Comparison of ENCODE assay signal across 24 mouse cellular contexts in the genomic region with DNA sequence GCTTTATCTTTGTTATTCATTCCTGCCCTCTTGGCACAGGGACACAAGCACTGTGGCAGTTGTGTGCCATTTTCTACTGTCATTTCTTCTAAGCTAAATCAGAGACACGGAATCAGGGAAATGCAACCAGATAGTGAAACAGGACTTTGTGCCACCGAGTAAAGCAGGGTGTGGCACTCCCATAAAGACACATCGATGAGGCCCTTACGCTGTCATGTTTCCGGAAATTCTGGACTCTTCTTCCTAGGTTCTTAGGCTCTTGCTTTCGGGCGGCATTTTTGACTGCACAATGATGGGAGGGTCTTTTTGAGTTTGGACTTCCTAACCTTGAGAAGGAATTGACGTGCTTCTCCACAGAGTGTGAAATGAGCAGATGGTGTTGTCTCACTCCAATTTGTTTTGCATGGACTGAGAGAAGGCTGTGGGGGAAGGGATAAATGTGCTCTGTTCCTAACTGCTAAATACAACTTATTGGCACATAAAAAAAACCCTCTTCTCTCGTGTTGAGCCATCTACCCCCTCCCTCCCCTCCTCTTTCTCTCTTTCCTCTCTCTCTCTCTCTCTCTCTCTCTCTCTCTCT. TPM values are rescaled to one million over a fixed set of nuclear protein-coding genes. Genes with fewer than 3 reads are reported as not detected.
DNase-seq lines count a peak whose midpoint lies in the region; ATAC-seq lines count a peak whose summit lies in the region.
"Had no signal": no experiment of that assay in that cellular context is flagged by ENCODE, and none has a peak within 500 bp of the region (broad histone marks: within the 10 kb centered on the region; RNA-seq: fewer than 3 reads in every experiment).

No protein-coding gene starts in this region.

- H3K4me1 ChIP-seq in intestine, embryonic 16.5 days (ENCODE audit: control insufficient read depth, insufficient read depth, low read length), result peaks cover 3% of the 10 kb centered on the region; the same call in 1 of the 2 replicates

- peak overlapping the region; percentile 14; the same call in 1 of the 2 replicates for H3K4me2 ChIP-seq in intestine, embryonic 16.5 days (ENCODE audit: low read depth, low read length)
- H3K4me2 ChIP-seq: midbrain, embryonic 12.5 days had no signal

- DNase-seq in cerebellum, postnatal 14 days, result peak; percentile 50 to 68
- no peak for DNase-seq in cerebellum, adult 11-12 months
- DNase-seq in layer of hippocampus, adult 11-12 months (ENCODE audit: low spot score), result peak; percentile 8
- DNase-seq in layer of hippocampus, postnatal 10 days (ENCODE audit: low spot score in 2 of 2), result no peak
- DNase-seq in brain, adult 2 months (ENCODE audit: low read depth, low spot score), result peak; percentile 60
- no peak for DNase-seq in gastrocnemius, adult 18-20 months (ENCODE audit: low spot score)
- DNase-seq in frontal cortex, postnatal 36 days (ENCODE audit: low spot score in 2 of 2), result no peak
- DNase-seq: adrenal gland, adult 8-10 months; cerebellum, adult 18-20 months; gastrocnemius, postnatal 10 days; heart, adult 2 months; heart, postnatal 36 days; kidney, adult 8-10 months; kidney, postnatal 4 days; spleen, adult 18-20 months; thymus, postnatal 4 days had no signal

- 63% methylated on average over 9 of the region's 9 CpGs for WGBS in intestine, embryonic 16.5 days

- ATAC-seq in intestine, embryonic 16.5 days, result peak; percentile 66; the same call in 1 of the 2 replicates
- ATAC-seq: CD4-positive, CD25-positive, alpha-beta regulatory T cell, adult 4 months; Patski had no signal

- H3K27me3 ChIP-seq in intestine, embryonic 16.5 days (replicated peaks; ENCODE audit: control insufficient read depth, insufficient read depth, low read length), result no peaks in the 10 kb centered on the region
- H3K27me3 ChIP-seq: midbrain, embryonic 12.5 days had no signal

- H3K4me3 ChIP-seq in intestine, embryonic 16.5 days (ENCODE audit: low read length), result no peak overlapping the region
- H3K4me3 ChIP-seq: heart, adult 2 months; left cerebral cortex, adult 2 months; midbrain, embryonic 12.5 days; myocyte had no signal

- H3K27ac ChIP-seq in intestine, embryonic 16.5 days (ENCODE audit: low read length), result no peak overlapping the region
- H3K27ac ChIP-seq: heart, adult 2 months; left cerebral cortex, adult 2 months; liver, embryonic 14.5 days; macrophage; midbrain, embryonic 12.5 days had no signal

- no peaks in the 10 kb centered on the region for H3K36me3 ChIP-seq in intestine, embryonic 16.5 days (ENCODE audit: control insufficient read depth, insufficient read depth, low read length)
- H3K36me3 ChIP-seq: midbrain, embryonic 12.5 days had no signal

- no peak overlapping the region for H3K9ac ChIP-seq in intestine, embryonic 16.5 days (ENCODE audit: low read depth, low read length)
- H3K9ac ChIP-seq: liver, embryonic 14.5 days; midbrain, embryonic 12.5 days had no signal

- H3K9me3 ChIP-seq in intestine, embryonic 16.5 days (ENCODE audit: control insufficient read depth, low read length), result no peaks in the 10 kb centered on the region
- H3K9me3 ChIP-seq: midbrain, embryonic 12.5 days had no signal

RNA-seq across cellular contexts. Expression of gene Neo1, which starts 23.9 kb away (rescaled TPM):
- total RNA-seq in layer of hippocampus, postnatal 10 days (2021), result 100 to 1,000 TPM; 163 to 169 TPM
- 11.2 and 17.3 TPM in 2 replicates for polyA plus RNA-seq in intestine, embryonic 16.5 days (2015; fragmentation: Nextera tagmentation; extraction: Ambion mirVana)
- 10 to 100 TPM; 31.4 to 32.0 TPM for total RNA-seq in gastrocnemius, adult 18-20 months (2021)

Comparison
In these comparisons a context has a peak if more than half of its experiments do, and no peak if none do; other contexts are left out.
1. DNase-seq: peak in cerebellum, postnatal 14 days (2 of 2), layer of hippocampus, adult 11-12 months (single experiment) and brain, adult 2 months (single experiment); none in cerebellum, adult 11-12 months (single experiment), layer of hippocampus, postnatal 10 days (0 of 2), gastrocnemius, adult 18-20 months (single experiment) and frontal cortex, postnatal 36 days (0 of 2).
2. RNA of gene Neo1, which starts 23.9 kb away (total RNA-seq): 163 to 169 TPM in layer of hippocampus, postnatal 10 days; 31.4 to 32.0 TPM in gastrocnemius, adult 18-20 months; every median in the first group is over 4 times any median in the second.